Mouse (Mus musculus) urinary bladder, postnatal 25 days (tissue): Measurements from ENCODE around the gene Folr1.

Experiments
- DNase-seq: peaks from one replicate; pipeline ENCODE4 v3.0.0; 2022; ENCODE audit warnings: low spot score

The Folr1 gene

GRCm38 (mm10) chr7:101868241-101869162 lies 2.1 kb downstream of the Folr1 start:
- DNase-seq, result no peak

GRCm38 (mm10) chr7:101867482-101867881 lies 3.1 kb downstream of the Folr1 start:
- DNase-seq, result no peak

- DNase-seq, result no peak
Measured at GRCm38 (mm10) chr7:101866491-101867265, 3.9 kb downstream of the Folr1 start.

GRCm38 (mm10) chr7:101863415-101863814 lies 7.2 kb downstream of the Folr1 start, which contains the start of gene Anapc15:
Gene Anapc15, plus strand, starts transcription at chr7:101863715.
- DNase-seq, result no peak

- no peak for DNase-seq
Measured at GRCm38 (mm10) chr7:101862291-101862690, 8.3 kb downstream of the Folr1 start.

GRCm38 (mm10) chr7:101860978-101861377 lies 9.6 kb downstream of the Folr1 start:
- no peak for DNase-seq

GRCm38 (mm10) chr7:101858362-101858761 lies 12.2 kb downstream of the Folr1 start:
- DNase-seq, result no peak

- DNase-seq, result no peak
Measured at GRCm38 (mm10) chr7:101857094-101857493, 13.5 kb downstream of the Folr1 start, which contains the start of gene Folr2. Gene Folr2, minus strand, starts transcription at chr7:101857194.

- no peak for DNase-seq
Measured at GRCm38 (mm10) chr7:101853816-101854215, 16.8 kb downstream of the Folr1 start.

GRCm38 (mm10) chr7:101852846-101853245 lies 17.7 kb downstream of the Folr1 start:
- DNase-seq, result no peak

- DNase-seq, result no peak
Measured at GRCm38 (mm10) chr7:101851689-101852088, 18.9 kb downstream of the Folr1 start.

GRCm38 (mm10) chr7:101847934-101848333 lies 22.7 kb downstream of the Folr1 start:
- no peak for DNase-seq

GRCm38 (mm10) chr7:101844186-101844585 lies 26.4 kb downstream of the Folr1 start:
- DNase-seq, result no peak

- DNase-seq, result peak; percentile 79
Measured at GRCm38 (mm10) chr7:101837606-101838471, 32.7 kb downstream of the Folr1 start, which contains the start of gene Inppl1. Gene Inppl1, minus strand, starts transcription at chr7:101838229.

- no peak for DNase-seq
Measured at GRCm38 (mm10) chr7:101837154-101837605, 33.4 kb downstream of the Folr1 start.

GRCm38 (mm10) chr7:101836271-101837153 lies 34.1 kb downstream of the Folr1 start:
- peak; percentile 64 for DNase-seq

GRCm38 (mm10) chr7:101835457-101836109 lies 35.0 kb downstream of the Folr1 start:
- no peak for DNase-seq

- no peak for DNase-seq
Measured at GRCm38 (mm10) chr7:101834903-101835302, 35.7 kb downstream of the Folr1 start.

GRCm38 (mm10) chr7:101833916-101834584 lies 36.5 kb downstream of the Folr1 start:
- no peak for DNase-seq
